Mouse (Mus musculus) embryonic facial prominence, embryonic 13.5 days (tissue): Measurements from ENCODE around the gene Olfr287. TPM values are rescaled to one million over a fixed set of nuclear protein-coding genes. Genes with fewer than 3 reads are reported as not detected.
A peak's percentile ranks its signal among the peaks of the same experiment; 100 is the strongest.

Experiments used
- ATAC-seq: fragments of 200-750 bp; cut with Nextera tagmentation; 2 replicates; pipeline ENCODE4 v1.8.0; 2017; ENCODE audit warnings: low read depth; ENCODE audit not compliant: insufficient number of reproducible peaks, insufficient read depth, low FRiP score, low TSS enrichment
- H3K27ac ChIP-seq: fragments of 300-500 bp; sonication (generic); 2 replicates; pipeline ENCODE4 v1.5.1; 2015; ENCODE audit warnings: moderate library complexity, mild to moderate bottlenecking, inconsistent platforms
- H3K27me3 ChIP-seq: fragments of 300-500 bp; sonication (generic); 2 replicates; pipeline ENCODE4 v1.6.1; 2015; ENCODE audit warnings: mild to moderate bottlenecking, inconsistent platforms
- H3K36me3 ChIP-seq: fragments of 300-500 bp; sonication (generic); 2 replicates; pipeline ENCODE4 v1.6.1; 2015; ENCODE audit warnings: mild to moderate bottlenecking, inconsistent platforms
- H3K4me1 ChIP-seq: fragments of 300-500 bp; sonication (generic); 2 replicates; pipeline ENCODE4 v1.6.1; 2015; ENCODE audit warnings: inconsistent platforms
- H3K4me2 ChIP-seq: fragments of 300-500 bp; sonication (generic); 2 replicates; pipeline ENCODE4 v1.6.1; 2015; ENCODE audit warnings: moderate library complexity, mild to moderate bottlenecking, inconsistent platforms
- H3K4me3 ChIP-seq: fragments of 300-500 bp; sonication (generic); 2 replicates; pipeline ENCODE4 v1.5.1; 2015; ENCODE audit warnings: mild to moderate bottlenecking, inconsistent platforms
- H3K9ac ChIP-seq: fragments of 300-500 bp; sonication (generic); 2 replicates; pipeline ENCODE4 v1.6.1; 2015; ENCODE audit warnings: mild to moderate bottlenecking, inconsistent platforms
- H3K9me3 ChIP-seq: fragments of 300-500 bp; sonication (generic); 2 replicates; pipeline ENCODE4 v1.6.1; 2016; ENCODE audit warnings: inconsistent platforms
- WGBS: fragments of 180-500 bp; shearing (Covaris S2); methylation state at CpG from one replicate; pipeline ENCODE4 v1.1.7; 2015; ENCODE audit warnings: mixed read lengths; 5-methylcytosine and 5-hydroxymethylcytosine counted together
- polyA plus RNA-seq: library from polyadenylated mRNA; unstranded; fragments of >200 nt; fragmentation: Nextera tagmentation; extraction: Ambion mirVana; gene quantifications from 2 replicates; pipeline ENCODE4 v1.2.1, GENCODE M21; 2015

Olfr287 gene
- polyA plus RNA-seq, 1 experiment from 2014 or later = not detected

GRCm38 (mm10) chr15:98195442-98195841 is 25.4 kb downstream of the Olfr287 start, which contains the start of gene Olfr288:
Gene Olfr288, minus strand, starts transcription at chr15:98195542.
- 63% methylated on average over 3 of the region's 3 CpGs for WGBS
- H3K36me3 ChIP-seq = no peaks in the 10 kb centered on the region

GRCm38 (mm10) chr15:98184456-98184855 is 36.4 kb downstream of the Olfr287 start:
- Histone ChIP-seq H3K9ac (no peak overlapping the region), H3K27me3 (0 out of 2 replicates have a peak, but pooled peaks cover 2% of the 10 kb centered on the region), H3K4me3 (no peak overlapping the region), H3K9me3 (no peaks in the 10 kb centered on the region), H3K4me2 (no peak overlapping the region), H3K4me1 (peaks cover 7% of the 10 kb centered on the region; the same call in 1 of the 2 replicates), H3K36me3 (no peaks in the 10 kb centered on the region), H3K27ac (no peak overlapping the region)
- ATAC-seq = no peak
- 49% methylated on average over 4 of the region's 4 CpGs for WGBS

More at GRCm38 (mm10) chr15:98195442-98195841, 25.4 kb downstream of the Olfr287 start, which contains the start of gene Olfr288:
- Histone ChIP-seq H3K9me3 (no peaks in the 10 kb centered on the region), H3K4me3 (no peak within 1 kb of the TSS), H3K27me3 (peaks cover 3% of the 10 kb centered on the region; the same call in 1 of the 2 replicates), H3K4me2 (no peak within 1 kb of the TSS), H3K4me1 (no peaks in the 10 kb centered on the region), H3K27ac (no peak within 1 kb of the TSS), H3K9ac (no peak within 1 kb of the TSS)
- no peak for ATAC-seq

- Histone ChIP-seq H3K9ac (no peak overlapping the region), H3K4me3 (no peak overlapping the region), H3K27ac (no peak overlapping the region), H3K9me3 (no peaks in the 10 kb centered on the region), H3K36me3 (no peaks in the 10 kb centered on the region), H3K4me1 (peaks cover 7% of the 10 kb centered on the region; the same call in 1 of the 2 replicates), H3K27me3 (peaks cover 10% of the 10 kb centered on the region), H3K4me2 (peak overlapping the region; percentile 70)
- 67% methylated on average over 12 of the region's 12 CpGs for WGBS
- ATAC-seq = no peak
Measured at GRCm38 (mm10) chr15:98181856-98182570, 38.8 kb downstream of the Olfr287 start.

GRCm38 (mm10) chr15:98181132-98181711 is 39.6 kb downstream of the Olfr287 start:
- under 1% methylated on average over 30 of the region's 30 CpGs for WGBS
- Histone ChIP-seq H3K9ac (peak overlapping the region; percentile 60), H3K27me3 (peaks cover 15% of the 10 kb centered on the region)

GRCm38 (mm10) chr15:98180567-98181131 is 40.2 kb downstream of the Olfr287 start:
- no peak for ATAC-seq
- 5% methylated on average over 26 of the region's 26 CpGs for WGBS

More at GRCm38 (mm10) chr15:98181132-98181711, 39.6 kb downstream of the Olfr287 start:
- Histone ChIP-seq H3K36me3 (no peaks in the 10 kb centered on the region), H3K9me3 (no peaks in the 10 kb centered on the region), H3K4me2 (peak overlapping the region; percentile 70), H3K4me1 (peaks cover 7% of the 10 kb centered on the region; the same call in 1 of the 2 replicates), H3K27ac (no peak overlapping the region), H3K4me3 (peak overlapping the region; percentile 47)
- peak; percentile 93 for ATAC-seq

GRCm38 (mm10) chr15:98177320-98177719 is 43.5 kb downstream of the Olfr287 start:
- Histone ChIP-seq H3K27ac (no peak overlapping the region), H3K9me3 (no peaks in the 10 kb centered on the region), H3K9ac (no peak overlapping the region), H3K4me3 (no peak overlapping the region), H3K4me2 (no peak overlapping the region), H3K4me1 (peaks cover 7% of the 10 kb centered on the region; the same call in 1 of the 2 replicates), H3K27me3 (peaks cover 46% of the 10 kb centered on the region), H3K36me3 (no peaks in the 10 kb centered on the region)
- no peak for ATAC-seq
- WGBS = 67% methylated on average over 3 of the region's 3 CpGs

More at GRCm38 (mm10) chr15:98180567-98181131, 40.2 kb downstream of the Olfr287 start:
- peaks cover 21% of the 10 kb centered on the region for H3K27me3 ChIP-seq
- H3K4me2 ChIP-seq = peak overlapping the region; percentile 70
- H3K9ac ChIP-seq = peak overlapping the region; percentile 60
- H3K4me1 ChIP-seq = peaks cover 7% of the 10 kb centered on the region; the same call in 1 of the 2 replicates
- no peaks in the 10 kb centered on the region for H3K36me3 ChIP-seq
- H3K9me3 ChIP-seq = no peaks in the 10 kb centered on the region
- H3K4me3 ChIP-seq = peak overlapping the region; percentile 47
- no peak overlapping the region for H3K27ac ChIP-seq

GRCm38 (mm10) chr15:98173821-98174220 is 47.0 kb downstream of the Olfr287 start:
- 37% methylated on average over 8 of the region's 8 CpGs for whole genome bisulfite sequencing
- Histone ChIP-seq H3K36me3 (no peaks in the 10 kb centered on the region), H3K4me2 (no peak overlapping the region), H3K27me3 (peaks cover 76% of the 10 kb centered on the region), H3K9ac (no peak overlapping the region), H3K9me3 (no peaks in the 10 kb centered on the region), H3K4me1 (no peaks in the 10 kb centered on the region), H3K4me3 (no peak overlapping the region), H3K27ac (no peak overlapping the region)
- ATAC-seq = no peak

- peaks cover 15% of the 10 kb centered on the region for H3K4me1 ChIP-seq
- H3K9ac ChIP-seq = no peak overlapping the region
- H3K27me3 ChIP-seq = peaks cover 89% of the 10 kb centered on the region
- WGBS = 70% methylated on average over 5 of the region's 5 CpGs
- ATAC-seq = no peak
- H3K36me3 ChIP-seq = no peaks in the 10 kb centered on the region
- no peak overlapping the region for H3K27ac ChIP-seq
- no peak overlapping the region for H3K4me3 ChIP-seq
- H3K9me3 ChIP-seq = no peaks in the 10 kb centered on the region
- no peak overlapping the region for H3K4me2 ChIP-seq
Measured at GRCm38 (mm10) chr15:98172113-98172512, 48.7 kb downstream of the Olfr287 start.

GRCm38 (mm10) chr15:98170917-98171316 is 49.9 kb downstream of the Olfr287 start:
- peaks cover 19% of the 10 kb centered on the region for H3K4me1 ChIP-seq
- H3K4me2 ChIP-seq = no peak overlapping the region
- ATAC-seq = no peak
- H3K36me3 ChIP-seq = no peaks in the 10 kb centered on the region
- no peaks in the 10 kb centered on the region for H3K9me3 ChIP-seq
- no peak overlapping the region for H3K9ac ChIP-seq
- H3K4me3 ChIP-seq = no peak overlapping the region
- H3K27me3 ChIP-seq = peaks cover 92% of the 10 kb centered on the region
- no peak overlapping the region for H3K27ac ChIP-seq
- WGBS = 65% methylated on average over 9 of the region's 9 CpGs

GRCm38 (mm10) chr15:98170365-98170764 is 50.5 kb downstream of the Olfr287 start:
- Histone ChIP-seq H3K4me3 (no peak overlapping the region), H3K4me2 (no peak overlapping the region), H3K27ac (no peak overlapping the region), H3K9me3 (no peaks in the 10 kb centered on the region), H3K9ac (no peak overlapping the region), H3K27me3 (peaks cover 94% of the 10 kb centered on the region), H3K4me1 (peaks cover 19% of the 10 kb centered on the region), H3K36me3 (no peaks in the 10 kb centered on the region)
- WGBS = 35% methylated on average over 7 of the region's 7 CpGs
- ATAC-seq = no peak

GRCm38 (mm10) chr15:98168622-98169004 is 52.2 kb downstream of the Olfr287 start:
- H3K4me3 ChIP-seq = peak overlapping the region; percentile 45
- peaks cover 90% of the 10 kb centered on the region for H3K27me3 ChIP-seq
- no peaks in the 10 kb centered on the region for H3K9me3 ChIP-seq
- peaks cover 19% of the 10 kb centered on the region for H3K4me1 ChIP-seq
- H3K36me3 ChIP-seq = no peaks in the 10 kb centered on the region
- H3K4me2 ChIP-seq = peak overlapping the region; percentile 80
- no peak overlapping the region for H3K27ac ChIP-seq
- WGBS = 5% methylated on average over 19 of the region's 19 CpGs
- no peak for ATAC-seq
- 0 out of 2 replicates have a peak overlapping the region, but pooled peaks have one; percentile 3 for H3K9ac ChIP-seq
